Mouse (Mus musculus) embryonic facial prominence, embryonic 11.5 days (tissue): Measurements from ENCODE around the gene Lrrc75b. TPM values are rescaled to one million over a fixed set of nuclear protein-coding genes. Genes with fewer than 3 reads are reported as not detected.

ENCODE experiments used
- ATAC-seq: fragments of 200-750 bp; cut with Nextera tagmentation; replicated peaks from 2 replicates; pipeline ENCODE4 v1.8.0; 2017; ENCODE audit warnings: low read depth; ENCODE audit not compliant: insufficient number of reproducible peaks, low FRiP score, low TSS enrichment
- DNase-seq: peaks from one replicate; pipeline ENCODE4 v3.0.0-alpha.2; 2015; ENCODE audit warnings: low spot score
- H3K27ac ChIP-seq: fragments of 300-500 bp; sonication (generic); replicated peaks from 2 replicates; pipeline ENCODE4 v1.5.1; 2014; ENCODE audit warnings: mild to moderate bottlenecking, low read depth, low read length, control low read depth
- H3K27me3 ChIP-seq: fragments of 300-500 bp; sonication (generic); 2 replicates; pipeline ENCODE4 v1.6.1; 2014; ENCODE audit warnings: mild to moderate bottlenecking, low read length, moderate library complexity, mixed read lengths; ENCODE audit not compliant: control insufficient read depth, insufficient read depth
- H3K36me3 ChIP-seq: fragments of 300-500 bp; sonication (generic); replicated peaks from 2 replicates; pipeline ENCODE4 v1.6.1; 2014; ENCODE audit warnings: low read depth, mild to moderate bottlenecking, low read length, moderate library complexity, mixed read lengths; ENCODE audit not compliant: control insufficient read depth, insufficient read depth
- H3K4me1 ChIP-seq: fragments of 300-500 bp; sonication (generic); 2 replicates; pipeline ENCODE4 v1.6.1; 2014; ENCODE audit warnings: low read length, mixed read lengths; ENCODE audit not compliant: control insufficient read depth, insufficient read depth
- H3K4me2 ChIP-seq: fragments of 300-500 bp; sonication (generic); 2 replicates; pipeline ENCODE4 v1.6.1; 2014; ENCODE audit warnings: low read depth, mild to moderate bottlenecking, control low read depth, low read length, moderate library complexity
- H3K4me3 ChIP-seq: fragments of 300-500 bp; sonication (generic); 2 replicates; pipeline ENCODE4 v1.5.1; 2014; ENCODE audit warnings: low read depth, low read length, control low read depth
- H3K9ac ChIP-seq: fragments of 300-500 bp; sonication (generic); replicated peaks from 2 replicates; pipeline ENCODE4 v1.6.1; 2014; ENCODE audit warnings: mild to moderate bottlenecking, control low read depth, low read length
- H3K9me3 ChIP-seq: fragments of 300-500 bp; sonication (generic); replicated peaks from 2 replicates; pipeline ENCODE4 v1.6.1; 2016; ENCODE audit warnings: mild to moderate bottlenecking, low read length, inconsistent platforms, mixed read lengths; ENCODE audit not compliant: control insufficient read depth
- WGBS: fragments of 180-500 bp; shearing (Covaris S2); extraction: QIAGEN DNeasy Blood & Tissue Kit; methylation state at CpG from one replicate; pipeline ENCODE4 v1.1.7; 2014; 5-methylcytosine and 5-hydroxymethylcytosine counted together
- polyA plus RNA-seq: library from polyadenylated mRNA; unstranded; fragments of >200 nt; fragmentation: Nextera tagmentation; extraction: Ambion mirVana; gene quantifications from 2 replicates; pipeline ENCODE4 v1.2.1, GENCODE M21; 2014

Lrrc75b gene
- polyA plus RNA-seq, 1 experiment from 2014 or later: 2.0 TPM

DNA sequence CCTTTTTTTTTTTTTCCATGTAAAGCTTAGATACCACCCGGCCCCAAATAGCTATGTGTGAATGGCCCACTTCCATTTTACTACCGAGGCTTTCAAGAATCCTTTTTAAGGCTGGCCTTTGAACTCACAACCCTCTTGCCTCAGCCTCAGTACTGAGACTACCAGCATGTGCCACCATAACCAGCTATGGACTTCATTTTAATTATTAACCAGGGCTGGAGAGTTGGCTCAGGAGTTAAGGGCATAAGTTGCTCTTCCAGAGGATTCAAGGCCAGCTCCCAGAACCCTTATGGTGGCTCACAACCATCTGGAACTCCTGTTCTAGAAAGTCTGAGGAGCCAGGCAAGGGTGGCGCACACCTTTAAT is 55.0 kb downstream of the Lrrc75b start:
- no peaks in the 10 kb centered on the region for H3K4me1 ChIP-seq
- no peaks in the 10 kb centered on the region for H3K27me3 ChIP-seq
- no peak overlapping the region for H3K4me3 ChIP-seq
- H3K36me3 ChIP-seq: peaks cover 7% of the 10 kb centered on the region
- H3K9ac ChIP-seq: no peak overlapping the region
- no peak for DNase-seq
- WGBS: 85% methylated on average over 3 of the region's 3 CpGs
- no peak overlapping the region for H3K4me2 ChIP-seq
- no peak for ATAC-seq
- H3K27ac ChIP-seq: no peak overlapping the region
- H3K9me3 ChIP-seq: no peaks in the 10 kb centered on the region

DNA sequence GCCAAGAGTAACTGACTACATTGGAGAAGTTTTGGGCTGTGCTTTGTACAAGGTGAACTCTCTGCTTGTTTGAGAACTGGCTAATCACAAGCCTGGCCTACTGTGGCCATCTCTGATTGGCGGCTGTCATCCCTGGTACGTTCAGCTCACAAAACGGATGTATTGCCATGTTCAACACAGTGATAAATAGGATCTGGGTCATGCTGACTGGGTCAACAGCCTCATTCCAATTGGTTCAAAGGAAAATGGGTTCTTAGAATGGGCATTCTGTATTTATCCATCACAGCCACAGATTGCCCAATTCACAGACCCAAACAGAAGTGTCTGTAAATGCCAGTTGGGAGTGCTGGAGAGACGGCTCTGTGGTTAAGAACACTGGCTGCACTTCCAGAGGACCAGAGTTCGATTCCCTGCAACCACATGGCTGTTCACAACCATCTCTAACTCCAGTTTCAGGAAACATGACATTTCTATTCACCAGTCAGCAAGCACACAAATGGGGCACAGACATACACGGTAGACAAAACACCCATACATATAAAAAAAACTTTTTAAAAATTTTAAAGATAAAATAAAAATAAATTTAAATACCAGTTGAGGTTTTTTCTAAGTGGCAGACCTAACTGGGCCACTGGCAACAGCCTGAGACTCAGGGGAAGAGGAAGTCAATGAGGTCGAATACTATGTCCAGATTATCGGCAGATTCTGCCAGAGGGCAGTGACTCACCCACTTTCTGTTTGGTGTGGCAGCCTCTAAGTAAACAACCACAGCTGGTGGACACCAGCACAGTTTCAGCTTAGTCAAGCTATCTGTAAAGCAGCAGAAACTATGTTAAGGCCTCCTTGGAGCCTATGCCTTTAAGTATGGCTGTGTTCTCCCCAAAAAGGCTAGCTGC is 55.6 kb downstream of the Lrrc75b start:
- DNase-seq (no peak), ATAC-seq (no peak)
- H3K27me3 ChIP-seq: no peaks in the 10 kb centered on the region
- 79% methylated on average over 8 of the region's 8 CpGs for WGBS
- H3K4me3 ChIP-seq: no peak overlapping the region
- H3K36me3 ChIP-seq: peaks cover 6% of the 10 kb centered on the region; the same call in 1 of the 2 replicates
- H3K9ac ChIP-seq: no peak overlapping the region
- H3K4me2 ChIP-seq: no peak overlapping the region
- H3K4me1 ChIP-seq: no peaks in the 10 kb centered on the region
- H3K9me3 ChIP-seq: no peaks in the 10 kb centered on the region
- no peak overlapping the region for H3K27ac ChIP-seq

DNA sequence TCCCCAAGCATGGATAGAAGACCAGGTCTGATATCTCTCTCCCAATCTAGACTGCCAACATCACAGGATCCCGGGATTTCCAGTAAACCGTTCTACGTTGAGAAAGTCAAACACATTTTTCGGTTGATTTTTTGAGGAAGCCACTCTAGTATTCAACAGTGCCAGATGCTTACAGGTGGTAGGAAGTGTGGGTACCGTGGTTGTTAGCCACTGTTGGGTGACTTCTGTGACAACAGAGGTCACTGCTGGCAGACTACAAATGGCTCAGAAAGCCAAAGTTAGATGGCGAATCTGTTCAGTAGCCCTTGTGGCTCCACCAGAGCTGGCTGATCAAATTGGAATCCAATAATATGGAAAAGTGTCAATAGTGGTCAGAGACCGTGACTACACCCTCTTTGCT is 56.4 kb downstream of the Lrrc75b start:
- Histone ChIP-seq H3K4me1 (no peaks in the 10 kb centered on the region), H3K27me3 (no peaks in the 10 kb centered on the region), H3K9ac (no peak overlapping the region), H3K27ac (no peak overlapping the region), H3K4me2 (no peak overlapping the region), H3K36me3 (peaks cover 2% of the 10 kb centered on the region; the same call in 1 of the 2 replicates), H3K4me3 (no peak overlapping the region), H3K9me3 (no peaks in the 10 kb centered on the region)
- 95% methylated on average over 7 of the region's 7 CpGs for WGBS
- DNase-seq: no peak
- ATAC-seq: no peak

DNA sequence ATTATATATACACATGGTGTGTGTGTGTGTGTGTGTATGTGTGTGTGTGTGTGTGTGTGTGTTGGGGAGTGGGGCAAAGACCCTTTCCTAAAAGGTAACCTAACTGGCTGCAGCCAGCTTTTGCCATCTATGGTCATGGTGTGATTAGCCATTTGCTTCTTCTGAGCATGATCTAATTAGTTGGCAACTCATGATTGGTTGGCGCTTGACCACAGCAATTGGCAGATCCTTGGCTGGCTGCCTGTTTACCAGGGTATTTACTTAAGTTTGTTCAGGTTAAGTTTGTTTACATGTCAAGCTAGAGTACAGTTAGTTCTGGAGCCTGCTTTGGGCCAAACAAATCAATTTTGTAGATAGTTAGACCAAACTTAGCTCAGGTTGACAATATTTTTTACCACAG is 58.5 kb downstream of the Lrrc75b start:
- no peaks in the 10 kb centered on the region for H3K9me3 ChIP-seq
- no peaks in the 10 kb centered on the region for H3K27me3 ChIP-seq
- DNase-seq (no peak), ATAC-seq (no peak)
- no peak overlapping the region for H3K27ac ChIP-seq
- H3K36me3 ChIP-seq: no peaks in the 10 kb centered on the region
- H3K9ac ChIP-seq: no peak overlapping the region
- no peak overlapping the region for H3K4me3 ChIP-seq
- no peak overlapping the region for H3K4me2 ChIP-seq
- 86% methylated on average over 1 of the region's 1 CpGs for WGBS
- H3K4me1 ChIP-seq: no peaks in the 10 kb centered on the region

DNA sequence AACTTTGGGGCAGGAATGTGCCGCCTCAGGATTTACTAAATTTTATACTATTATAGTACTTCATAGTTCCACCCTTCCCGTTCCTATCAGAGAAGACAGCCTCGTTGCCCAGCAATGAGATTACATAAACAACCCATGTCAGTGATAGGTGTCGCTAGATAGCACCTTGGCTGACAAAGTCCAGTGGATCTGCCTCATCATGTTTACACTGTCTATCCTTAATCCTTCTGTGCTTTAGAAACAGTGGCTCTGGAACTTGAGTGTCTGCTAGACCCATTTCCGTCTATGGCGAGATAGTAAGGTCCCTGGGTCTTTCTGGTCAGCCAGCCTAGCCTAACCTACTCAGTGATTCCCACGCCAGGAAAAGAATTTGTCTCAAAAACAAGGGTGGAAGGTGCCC is 59.8 kb downstream of the Lrrc75b start:
- H3K4me3 ChIP-seq: no peak overlapping the region
- WGBS: 76% methylated on average over 7 of the region's 7 CpGs

More for the DNA sequence above, 59.8 kb downstream of the Lrrc75b start:
- no peak for DNase-seq
- Histone ChIP-seq H3K9ac (no peak overlapping the region), H3K4me2 (no peak overlapping the region), H3K36me3 (no peaks in the 10 kb centered on the region), H3K27me3 (no peaks in the 10 kb centered on the region), H3K9me3 (no peaks in the 10 kb centered on the region), H3K4me1 (no peaks in the 10 kb centered on the region), H3K27ac (no peak overlapping the region)
- ATAC-seq: no peak

Other genes starting within 250 kb of the Lrrc75b start
- 3.8 and 7.4 TPM in 2 replicates for gene Adora2a, start 243.5 kb downstream of the Lrrc75b start, polyA plus RNA-seq
- 0.07 and 0.25 TPM in 2 replicates for gene Upb1, start 159.2 kb downstream of the Lrrc75b start, polyA plus RNA-seq
- gene Snrpd3, start 42.8 kb downstream of the Lrrc75b start, polyA plus RNA-seq: 207 and 210 TPM in 2 replicates
- 31.4 and 33.3 TPM in 2 replicates for gene Gucd1, start 42.4 kb downstream of the Lrrc75b start, polyA plus RNA-seq
- 0.55 and 3.0 TPM in 2 replicates for gene Ggt1, start 1.3 kb upstream of the Lrrc75b start, polyA plus RNA-seq
- gene Ggt5, start 29.0 kb upstream of the Lrrc75b start, polyA plus RNA-seq: 0.22 and 0.46 TPM in 2 replicates
- gene Susd2, start 83.7 kb upstream of the Lrrc75b start, polyA plus RNA-seq: 1.6 and 1.9 TPM in 2 replicates
- gene Cabin1, start 204.0 kb upstream of the Lrrc75b start, polyA plus RNA-seq: 21.7 and 22.3 TPM in 2 replicates
- 92.0 and 103 TPM in 2 replicates for gene Ddt, start 213.1 kb upstream of the Lrrc75b start, polyA plus RNA-seq
- gene Gm20441, start 220.6 kb upstream of the Lrrc75b start, polyA plus RNA-seq: not detected in 2 replicates
- 5.9 and 7.8 TPM in 2 replicates for gene Gstt3, start 221.1 kb upstream of the Lrrc75b start, polyA plus RNA-seq
- 6.9 and 7.6 TPM in 2 replicates for gene Gstt1, start 238.3 kb upstream of the Lrrc75b start, polyA plus RNA-seq